Mouse (Mus musculus) cerebellum, adult 2 months (tissue): ENCODE results near the gene Egfl8.

Source experiments
- CTCF ChIP-seq: fragments of 200-500 bp; IDR thresholded peaks from 2 replicates; pipeline ENCODE4 v1.5.1; 2011; ENCODE audit warnings: low read depth, mild to moderate bottlenecking, control low read depth, low read length, moderate library complexity, borderline replicate concordance; ENCODE audit not compliant: insufficient read depth
- POLR2A ChIP-seq: fragments of 200-500 bp; IDR thresholded peaks from 2 replicates; pipeline ENCODE4 v1.6.1; 2011; ENCODE audit warnings: low read length, control low read depth, borderline replicate concordance; ENCODE audit not compliant: insufficient read depth

- TF ChIP-seq CTCF: no peak
- no peak for TF ChIP-seq POLR2A
Measured at GRCm38 (mm10) chr17:34658591-34658990, 42.8 kb upstream of the Egfl8 start.
